Mouse (Mus musculus) C2C12 (cell line): ENCODE data around the gene Vamp8.

Source experiments
- CEBPB ChIP-seq: IDR thresholded peaks from one replicate; pipeline ENCODE4 v1.6.1; 2011; ENCODE audit warnings: low read depth, mild to moderate bottlenecking, control low read depth, moderate library complexity
- CTCF ChIP-seq: IDR thresholded peaks from one replicate; pipeline ENCODE4 v1.5.1; 2011; ENCODE audit not compliant: control insufficient read depth, insufficient read depth, insufficient read length
- FOSL1 ChIP-seq: IDR thresholded peaks from one replicate; pipeline ENCODE4 v1.8.0; 2011; ENCODE audit warnings: mild to moderate bottlenecking, low read length; ENCODE audit not compliant: poor library complexity, insufficient read depth, severe bottlenecking
- MAX ChIP-seq: IDR thresholded peaks from one replicate; pipeline ENCODE4 v1.6.1; 2011; ENCODE audit warnings: mild to moderate bottlenecking, control low read depth
- MYOD1 ChIP-seq: IDR thresholded peaks from one replicate; pipeline ENCODE4 v1.6.1; 2011; ENCODE audit warnings: low read depth; ENCODE audit not compliant: control insufficient read depth, insufficient read length
- MYOG ChIP-seq: IDR thresholded peaks from one replicate; pipeline ENCODE4 v1.6.1; 2011; ENCODE audit not compliant: control insufficient read depth, insufficient read length; ENCODE audit errors: extremely low read depth
- USF1 ChIP-seq: IDR thresholded peaks from one replicate; pipeline ENCODE4 v1.6.1; 2011; ENCODE audit warnings: low read depth, mild to moderate bottlenecking, control low read depth, moderate library complexity

DNA sequence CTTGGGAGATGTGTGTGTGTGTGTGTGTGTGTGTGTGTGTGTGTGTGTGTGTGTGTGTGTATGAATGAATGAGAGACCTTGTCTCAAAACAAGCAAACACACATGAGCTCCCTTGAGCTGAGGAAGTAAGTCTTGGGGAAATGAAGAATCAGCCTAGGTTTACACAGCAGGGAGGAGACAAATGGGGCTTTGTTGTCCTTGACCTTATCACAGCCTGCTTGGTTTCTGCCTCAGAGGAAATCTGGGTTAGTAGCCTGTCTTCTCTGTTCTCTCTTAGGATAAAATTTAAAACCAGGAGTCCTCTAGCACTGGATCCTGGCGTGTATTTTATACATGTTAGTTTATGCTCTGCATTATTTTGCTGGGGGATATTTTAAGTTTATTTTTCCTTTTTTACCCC, 29.3 kb upstream of the Vamp8 start:
- TF ChIP-seq CEBPB = no peak
- TF ChIP-seq CTCF = no peak
- no peak for TF ChIP-seq MAX
- no peak for TF ChIP-seq MYOG
- TF ChIP-seq USF1 = no peak
- TF ChIP-seq MYOD1 = no peak
- TF ChIP-seq FOSL1 = no peak
